Mouse (Mus musculus) ES-E14 (cell line): ENCODE measurements around the gene Olfr1084. TPM values are rescaled to one million over a fixed set of nuclear protein-coding genes. Genes with fewer than 3 reads are reported as not detected.
"Not testable (repeated sequence)": the region's sequence is repeated elsewhere in the genome, so short reads cannot be mapped to it uniquely, and the experiment has no call there.

ENCODE experiments used
- DNase-seq: peaks from one replicate; pipeline ENCODE4 v3.0.0-alpha.2; 2013; ENCODE audit warnings: low read depth, low spot score
- H3K27ac ChIP-seq: 2 replicates; pipeline ENCODE4 v1.5.1; 2012; ENCODE audit warnings: low read depth, mild to moderate bottlenecking, low read length, moderate library complexity, mixed read lengths; ENCODE audit not compliant: poor library complexity, insufficient read depth, severe bottlenecking
- H3K36me3 ChIP-seq: 2 replicates; pipeline ENCODE4 v1.6.1; 2012; ENCODE audit warnings: mild to moderate bottlenecking, low read length, moderate library complexity, mixed read lengths; ENCODE audit not compliant: control insufficient read depth, poor library complexity, insufficient read depth, severe bottlenecking
- H3K4me1 ChIP-seq, 2 experiments: fragments of 150-350 bp in 1 of 2; sonication (generic) in 1 of 2; 2 replicates each; pipeline ENCODE4 v1.6.1; 2012; ENCODE audit warnings: low read length in 2 of 2, mild to moderate bottlenecking in 1 of 2, mixed read lengths in 1 of 2; ENCODE audit not compliant: control insufficient read depth in 2 of 2, insufficient read depth in 2 of 2, poor library complexity in 1 of 2
- H3K4me3 ChIP-seq, 2 experiments: fragments of 150-350 bp in 1 of 2; sonication (generic) in 1 of 2; 2 replicates each; pipeline ENCODE4 v1.5.1; 2012; ENCODE audit warnings: low read length in 2 of 2, low read depth in 1 of 2, mild to moderate bottlenecking in 1 of 2, mixed read lengths in 1 of 2; ENCODE audit not compliant: insufficient read depth in 1 of 2, poor library complexity in 1 of 2, severe bottlenecking in 1 of 2
- H3K9ac ChIP-seq: 2 replicates; pipeline ENCODE4 v1.6.1; 2012; ENCODE audit warnings: low read depth, mild to moderate bottlenecking, low read length, mixed read lengths; ENCODE audit not compliant: poor library complexity, insufficient read depth, severe bottlenecking
- H3K9me3 ChIP-seq: fragments of 150-350 bp; sonication (generic); 2 replicates; pipeline ENCODE4 v1.6.1; 2012; ENCODE audit warnings: low read depth, mild to moderate bottlenecking, low read length; ENCODE audit not compliant: control insufficient read depth, insufficient read depth
- CHD2 ChIP-seq: IDR thresholded peaks from 2 replicates; pipeline ENCODE4 v1.6.1; 2014; ENCODE audit warnings: mild to moderate bottlenecking, low read depth, low read length, inconsistent platforms
- MAFK ChIP-seq: IDR thresholded peaks from 2 replicates; pipeline ENCODE4 v1.6.1; 2014; ENCODE audit warnings: mild to moderate bottlenecking, low read depth, low read length, inconsistent platforms; ENCODE audit not compliant: insufficient read depth
- ZC3H11A ChIP-seq: IDR thresholded peaks from 2 replicates; pipeline ENCODE4 v1.6.1; 2012; ENCODE audit warnings: low read depth, mild to moderate bottlenecking, inconsistent platforms, low read length, borderline replicate concordance
- in situ Hi-C, 2 experiments: fragments of 600-800 bp; cut with MboI; formaldehyde crosslinking; loops; one replicate each; pipeline ENCODE4 v1.15.1; 2025; ENCODE audit warnings: low sequenced_read_pairs in 2 of 2, inconsistent platforms in 1 of 2; ENCODE audit not compliant: unreplicated experiment in 2 of 2
- total RNA-seq: library from RNA; depleted of rRNA; stranded (reverse); fragments of 300-350 nt; gene quantifications from 2 replicates; pipeline ENCODE4 v1.2.3, GENCODE M21; 2012; rRNA removed

Olfr1084 gene
- not detected in 2 replicates for total RNA-seq

GRCm38 (mm10) chr2:86639625-86640024 is at the start of gene Olfr1084:
Gene Olfr1084 (minus strand): TSS chr2:86639725.
- not testable (repeated sequence) for H3K9ac ChIP-seq, H3K4me1 ChIP-seq, DNase-seq

GRCm38 (mm10) chr2:86679992-86680391 is 40.5 kb upstream of the Olfr1084 start, which contains the start of gene Olfr1086:
Gene Olfr1086 (minus strand): TSS chr2:86680092.
- no peaks in the 10 kb centered on the region for H3K36me3 ChIP-seq
- TF ChIP-seq MAFK = no peak
- TF ChIP-seq CHD2 = no peak
- no peak for TF ChIP-seq ZC3H11A
- no peaks in the 10 kb centered on the region for H3K9me3 ChIP-seq
- H3K4me1 ChIP-seq = no peaks in the 10 kb centered on the region
- H3K9ac ChIP-seq = no peak within 1 kb of the TSS
- H3K4me3 ChIP-seq = no peak within 1 kb of the TSS
- H3K27ac ChIP-seq = no peak within 1 kb of the TSS
- DNase-seq = no peak
- in situ Hi-C loops = no loop called here

More at GRCm38 (mm10) chr2:86639625-86640024, at the start of gene Olfr1084:
- H3K27ac ChIP-seq, H3K9me3 ChIP-seq, H3K36me3 ChIP-seq, in situ Hi-C loops, H3K4me3 ChIP-seq: not testable (repeated sequence)

GRCm38 (mm10) chr2:86661919-86662318 is 22.4 kb upstream of the Olfr1084 start, which contains the start of gene Olfr1085:
Gene Olfr1085 (minus strand): TSS chr2:86662019.
- H3K9ac ChIP-seq = no peak within 1 kb of the TSS
- no peak within 1 kb of the TSS for H3K27ac ChIP-seq
- H3K4me3 ChIP-seq = no peak within 1 kb of the TSS
- DNase-seq = no peak
- no peaks in the 10 kb centered on the region for H3K36me3 ChIP-seq
- in situ Hi-C loops = no loop called here
- no peaks in the 10 kb centered on the region for H3K9me3 ChIP-seq
- TF ChIP-seq CHD2 = no peak
- no peaks in the 10 kb centered on the region for H3K4me1 ChIP-seq

GRCm38 (mm10) chr2:86598866-86599265 is 40.7 kb downstream of the Olfr1084 start, which contains the start of gene Olfr1082:
Gene Olfr1082 (minus strand): TSS chr2:86598966.
- not testable (repeated sequence) for H3K4me1 ChIP-seq

More at GRCm38 (mm10) chr2:86598866-86599265, 40.7 kb downstream of the Olfr1084 start, which contains the start of gene Olfr1082:
- H3K4me3 ChIP-seq, in situ Hi-C loops, DNase-seq, H3K9ac ChIP-seq, H3K36me3 ChIP-seq, H3K9me3 ChIP-seq, H3K27ac ChIP-seq: not testable (repeated sequence)

Other genes with a start within 250 kb of the Olfr1084 start
- gene Olfr1061, start 225.7 kb downstream of the Olfr1084 start, total RNA-seq = not detected in 2 replicates
- not detected in 2 replicates for gene Olfr1062, start 213.0 kb downstream of the Olfr1084 start, total RNA-seq
- not detected in 2 replicates for gene Olfr1065, start 189.1 kb downstream of the Olfr1084 start, total RNA-seq
- gene Olfr1066, start 183.5 kb downstream of the Olfr1084 start, total RNA-seq = not detected in 2 replicates
- gene Olfr228, start 152.3 kb downstream of the Olfr1084 start, total RNA-seq = not detected in 2 replicates
- gene Olfr1076, start 131.3 kb downstream of the Olfr1084 start, total RNA-seq = not detected in 2 replicates
- not detected in 2 replicates for gene Olfr1079, start 97.2 kb downstream of the Olfr1084 start, total RNA-seq
- gene Olfr1080, start 81.5 kb downstream of the Olfr1084 start, total RNA-seq = not detected in 2 replicates
- not detected in 2 replicates for gene Olfr1082, start 40.8 kb downstream of the Olfr1084 start, total RNA-seq
- gene Olfr1085, start 22.3 kb upstream of the Olfr1084 start, total RNA-seq = not detected in 2 replicates
- not detected in 2 replicates for gene Olfr1086, start 40.4 kb upstream of the Olfr1084 start, total RNA-seq
- gene Olfr1087, start 58.7 kb upstream of the Olfr1084 start, total RNA-seq = not detected in 2 replicates
- gene Olfr1089, start 94.0 kb upstream of the Olfr1084 start, total RNA-seq = not detected in 2 replicates
- not detected in 2 replicates for gene Olfr1090, start 119.3 kb upstream of the Olfr1084 start, total RNA-seq
- not detected in 2 replicates for gene Olfr1093, start 142.8 kb upstream of the Olfr1084 start, total RNA-seq
- gene Olfr141, start 170.3 kb upstream of the Olfr1084 start, total RNA-seq = not detected in 2 replicates
- not detected in 2 replicates for gene Olfr1094, start 184.9 kb upstream of the Olfr1084 start, total RNA-seq
- gene Olfr1095, start 212.0 kb upstream of the Olfr1084 start, total RNA-seq = not detected in 2 replicates
- gene Gm13723, start 235.1 kb upstream of the Olfr1084 start, total RNA-seq = not detected in 2 replicates